Mouse (Mus musculus): ENCODE measurements around the gene Tifa.

- TF ChIP-seq EP300 (IDR thresholded peaks at IDR 0.05; ENCODE audit: insufficient read depth, low read depth, low read length) (no peak), CTCF (IDR thresholded peaks at IDR 0.05) (0 out of 2 replicates have a peak, but pooled peaks have one; percentile 4), POLR2A (IDR thresholded peaks at IDR 0.05; ENCODE audit: insufficient read depth, low read depth, low read length) (no peak)
Observed at GRCm38 (mm10) chr3:127864242-127864641, 74.6 kb downstream of the Tifa start.

All from heart, adult 2 months (tissue).